Mouse (Mus musculus): ENCODE results near the gene Frat2.

GRCm38 (mm10) chr19:41896319-41896711 lies 48.4 kb upstream of the Frat2 start:
- TF ChIP-seq CTCF (IDR thresholded peaks at IDR 0.05; ENCODE audit: low read depth) (no peak), EP300 (IDR thresholded peaks at IDR 0.05; ENCODE audit: low read depth) (0 out of 2 replicates have a peak, but pooled peaks have one; percentile 34)
